Mouse (Mus musculus) stomach, postnatal 0 days (tissue): ENCODE measurements at regions not wholly inside any gene's neighbourhood (a gene's known extent, or its start where the extent isn't known, plus 50 kb on each side); places are given as distances from the start of the nearest gene placed in this dataset.

ENCODE experiments used
- CTCF ChIP-seq: IDR thresholded peaks from 2 replicates; pipeline ENCODE4 v1.5.1; 2016; ENCODE audit warnings: antibody characterized with exemption, low read depth, mild to moderate bottlenecking, moderate library complexity
- EP300 ChIP-seq: optimal IDR thresholded peaks from 2 replicates; pipeline ENCODE3; 2016; ENCODE audit warnings: antibody characterized with exemption

DNA sequence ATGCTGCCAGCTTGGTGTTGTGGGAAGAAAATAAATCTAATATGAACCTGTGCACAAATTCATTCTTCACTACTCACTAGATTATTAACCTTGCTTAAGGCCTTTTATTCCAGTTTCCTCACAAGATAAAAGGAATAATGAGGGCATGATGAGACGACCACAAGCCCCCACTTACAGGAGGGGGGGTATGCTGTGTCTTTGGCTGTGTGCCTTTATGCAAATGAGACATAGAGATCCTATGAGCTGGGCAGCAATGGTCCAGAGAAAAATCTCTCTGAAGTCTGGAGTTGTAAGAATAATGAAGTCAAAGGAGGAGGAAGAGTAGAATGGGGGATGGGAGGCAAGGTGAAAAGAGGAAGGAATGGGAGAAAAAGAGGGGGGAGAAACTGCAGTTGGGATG lies 392.2 kb upstream of the Plxna2 start:
- TF ChIP-seq CTCF (no peak), EP300 (no peak)
